Mouse (Mus musculus): ENCODE data around the gene Kcnv2.

DNA sequence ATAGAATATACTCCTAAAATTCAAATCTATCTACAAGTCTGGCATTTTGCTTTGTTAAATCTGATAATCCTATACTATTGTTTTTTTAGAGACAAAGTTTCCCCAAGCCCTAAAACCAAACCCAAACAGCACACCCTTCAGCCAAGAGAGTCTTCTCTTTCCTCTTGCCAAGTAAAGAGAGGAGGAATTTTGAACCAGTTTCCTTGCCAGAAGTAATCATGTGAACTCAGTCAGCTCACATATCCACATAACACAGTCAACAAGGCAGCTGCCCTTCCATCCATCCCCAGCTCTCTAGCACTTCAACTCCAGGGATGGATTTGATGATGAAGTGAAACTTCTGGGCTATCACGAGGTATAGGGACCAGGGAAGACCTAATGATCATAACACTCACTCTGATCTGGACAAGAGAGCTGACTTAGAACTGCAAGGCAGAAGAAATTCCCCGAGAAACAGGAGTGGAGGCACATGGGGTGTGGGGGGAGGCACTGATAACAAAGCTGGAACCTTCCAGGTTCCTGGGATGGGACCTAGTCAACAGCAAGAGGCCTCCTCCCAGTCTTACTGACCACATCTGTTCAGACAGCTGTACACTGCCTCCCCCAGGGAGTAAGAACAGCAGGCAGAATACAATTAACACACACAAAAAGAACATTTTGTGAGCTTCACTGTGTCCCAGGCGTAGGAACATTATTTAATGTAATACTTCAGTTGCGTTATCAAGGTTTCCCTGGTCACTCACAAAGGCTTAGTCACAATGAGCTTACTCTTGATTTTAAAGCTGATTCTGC lies 13.9 kb downstream of the Kcnv2 start:
- TF ChIP-seq CTCF (IDR thresholded peaks at IDR 0.05; ENCODE audit: low read depth), result no peak
- no peak for TF ChIP-seq EP300 (IDR thresholded peaks at IDR 0.05; ENCODE audit: low read depth)

Data from heart, postnatal 0 days (tissue).